Mouse (Mus musculus) neural tube, embryonic 10.5 days (tissue): ENCODE data around the gene Mef2b.
"Not testable (repeated sequence)": the region's sequence is repeated elsewhere in the genome, so short reads cannot be mapped to it uniquely, and the experiment has no call there.

Experiments used
- DNase-seq: peaks from one replicate; pipeline ENCODE4 v3.0.0-alpha.2; 2017; ENCODE audit warnings: low spot score; ENCODE audit errors: extremely low spot score

Gene Mef2b

DNA sequence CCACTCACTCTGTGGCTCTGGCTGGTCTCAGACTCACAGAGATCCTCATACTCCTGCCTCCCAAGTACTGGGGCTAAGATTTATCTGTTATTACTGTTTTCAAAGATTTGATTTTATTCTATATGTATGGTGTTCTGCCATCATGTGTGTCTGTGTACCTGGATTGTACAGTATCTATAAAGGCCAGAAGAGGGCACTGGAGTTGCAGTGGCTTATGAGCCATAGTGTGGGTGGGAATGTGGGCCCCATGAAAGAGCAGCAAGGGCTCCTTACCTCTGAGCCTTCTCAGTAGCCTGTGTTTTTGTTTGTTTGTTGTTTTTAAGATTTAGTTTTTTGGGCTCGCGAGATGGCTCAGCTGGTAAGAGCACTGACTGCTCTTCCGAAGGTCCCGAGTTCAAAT lies 39.6 kb downstream of the Mef2b start:
- no peak for DNase-seq

DNA sequence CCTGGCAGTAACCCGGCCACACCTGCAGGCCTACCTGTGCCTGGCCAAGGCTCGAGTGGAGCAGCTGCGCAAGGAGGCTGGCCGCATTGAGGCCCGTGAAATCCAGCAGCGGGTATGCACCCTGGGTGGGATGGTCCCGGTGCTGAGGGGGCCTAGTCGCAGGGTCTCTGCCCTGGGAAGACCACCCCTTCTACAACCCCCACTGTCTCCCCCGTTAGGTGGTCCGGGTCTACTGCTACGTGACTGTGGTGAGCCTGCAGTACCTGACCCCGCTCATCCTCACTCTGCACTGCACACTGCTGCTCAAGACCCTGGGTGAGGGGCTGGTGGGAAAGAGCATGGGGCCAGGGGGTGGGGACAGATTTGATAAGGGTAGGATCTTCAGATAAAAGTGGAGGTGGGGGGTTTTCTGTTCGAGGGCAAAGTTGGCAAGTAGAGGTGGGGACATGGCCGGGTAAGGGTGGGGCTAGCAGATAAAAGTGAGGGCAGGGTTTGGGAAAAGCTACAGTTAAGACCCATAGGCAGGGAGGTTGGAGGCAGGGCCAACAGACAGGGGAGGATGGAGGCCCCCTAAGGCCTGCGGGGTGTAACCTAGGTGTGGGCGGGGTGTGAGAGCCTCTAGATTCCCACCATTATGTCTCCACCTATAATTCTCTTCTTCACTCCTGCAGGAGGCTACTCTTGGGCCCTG lies 41.8 kb downstream of the Mef2b start:
- DNase-seq: no peak

DNA sequence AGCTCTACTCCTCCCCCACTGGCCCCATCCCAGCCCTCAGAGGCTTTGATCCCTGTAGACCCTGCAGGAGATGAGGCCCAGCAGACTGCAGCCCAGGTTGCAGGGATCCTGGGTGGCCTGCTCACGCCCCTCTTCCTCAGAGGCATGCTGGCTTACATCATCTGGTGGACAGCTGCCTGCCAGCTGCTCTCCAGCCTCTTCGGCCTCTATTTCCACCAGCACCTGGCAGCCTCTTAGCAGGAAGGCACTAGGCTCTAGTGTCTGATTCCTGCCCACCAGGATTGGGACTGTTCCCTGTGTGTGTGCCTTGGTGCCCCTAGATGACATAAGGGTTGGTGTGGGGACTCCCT lies 42.4 kb downstream of the Mef2b start:
- DNase-seq: peak; percentile 42

DNA sequence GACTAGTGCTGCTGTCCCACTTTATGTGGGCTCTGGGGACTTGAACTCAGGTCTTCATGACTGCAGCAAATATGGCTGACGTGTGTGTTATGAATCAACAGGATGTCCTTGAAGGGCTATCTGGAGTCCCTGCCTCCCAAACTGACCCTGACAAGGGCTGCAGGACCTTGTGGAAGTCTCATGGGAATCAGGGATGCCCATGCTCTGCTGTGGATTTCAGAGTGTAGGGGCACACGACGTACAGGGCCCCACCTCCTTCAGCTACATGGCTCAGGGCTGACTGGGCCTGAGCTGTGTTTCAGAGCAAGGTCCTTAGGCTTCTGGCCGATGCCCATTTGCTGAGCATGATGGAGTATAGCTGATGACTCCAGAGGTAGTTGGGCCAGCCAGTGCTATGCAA lies 43.7 kb downstream of the Mef2b start:
- DNase-seq: no peak

DNA sequence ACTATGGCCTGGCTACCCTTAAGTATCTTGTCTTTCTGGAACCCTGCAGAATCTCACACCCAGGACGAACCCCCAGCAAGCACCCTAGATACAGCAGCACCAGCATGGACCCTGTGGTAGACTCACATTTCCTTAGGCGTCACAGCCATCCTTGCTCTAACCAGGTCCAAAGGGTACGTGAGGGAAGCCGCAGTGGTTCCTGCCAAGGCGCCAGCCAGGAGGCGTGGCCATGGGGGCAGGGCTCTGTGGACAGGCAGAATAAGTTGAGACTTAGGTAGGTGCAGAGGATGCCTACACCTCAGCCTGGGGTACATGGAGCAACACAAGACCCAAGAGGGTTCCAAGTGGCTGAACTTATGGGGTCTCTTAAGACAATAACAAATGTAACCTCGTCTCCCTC lies 49.2 kb downstream of the Mef2b start:
- DNase-seq: no peak

DNA sequence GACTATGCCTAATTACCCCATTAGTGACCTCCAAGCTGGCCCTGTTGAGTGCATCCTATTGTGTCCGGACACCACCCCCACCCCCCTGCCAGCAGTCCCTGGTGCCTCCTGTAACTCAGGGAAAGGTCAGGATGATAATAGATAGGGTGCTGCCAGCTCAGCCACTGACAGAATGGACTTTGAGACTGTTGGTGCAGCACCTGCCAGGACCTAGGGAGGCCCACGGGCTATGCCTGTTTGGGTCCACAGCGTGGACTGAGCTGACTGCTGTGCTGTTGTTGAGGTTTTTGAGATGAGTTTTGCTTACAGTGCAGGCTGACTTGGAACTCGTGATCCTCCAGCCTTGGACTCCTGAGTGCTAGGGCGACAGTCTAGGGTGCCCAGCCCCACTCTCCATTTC lies 53.7 kb downstream of the Mef2b start:
- DNase-seq: no peak

DNA sequence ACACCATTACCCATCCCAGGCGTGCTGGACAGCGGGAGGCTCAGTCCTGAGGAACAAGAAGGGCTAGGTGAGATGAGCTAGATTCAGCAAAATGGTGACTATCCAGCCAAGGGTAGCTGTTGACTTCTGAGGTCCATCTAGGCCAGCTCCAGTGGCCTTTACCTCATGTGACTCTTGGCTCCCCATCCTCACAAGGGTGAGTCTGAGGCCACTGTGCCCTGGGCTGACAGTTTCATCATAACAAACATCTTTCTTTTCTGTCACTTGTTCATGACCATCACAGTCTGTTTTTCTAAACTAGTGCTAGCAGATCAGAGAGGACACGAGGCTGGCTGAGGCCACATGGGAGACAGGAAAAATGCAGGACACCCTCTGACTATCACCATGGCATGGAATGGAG lies 54.7 kb downstream of the Mef2b start:
- DNase-seq: no peak

DNA sequence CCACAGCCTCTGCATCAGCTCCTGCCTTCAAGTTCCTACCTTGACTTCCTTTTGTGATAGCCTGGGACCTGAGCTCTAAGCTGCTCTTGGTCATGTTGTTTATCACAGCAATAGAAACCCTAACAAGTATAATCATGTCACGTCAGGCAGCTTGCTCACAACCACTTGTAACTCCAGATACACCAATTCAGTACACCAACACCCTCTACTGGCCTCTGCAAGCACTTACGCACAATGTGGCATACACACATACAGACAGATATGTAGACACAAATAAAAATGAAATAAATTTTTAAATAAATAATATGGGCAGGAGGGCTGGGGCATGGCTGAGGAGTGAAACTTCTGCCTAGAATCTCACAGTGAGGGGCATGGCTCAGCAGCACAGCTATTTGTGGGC lies 56.3 kb downstream of the Mef2b start:
- DNase-seq: no peak

DNA sequence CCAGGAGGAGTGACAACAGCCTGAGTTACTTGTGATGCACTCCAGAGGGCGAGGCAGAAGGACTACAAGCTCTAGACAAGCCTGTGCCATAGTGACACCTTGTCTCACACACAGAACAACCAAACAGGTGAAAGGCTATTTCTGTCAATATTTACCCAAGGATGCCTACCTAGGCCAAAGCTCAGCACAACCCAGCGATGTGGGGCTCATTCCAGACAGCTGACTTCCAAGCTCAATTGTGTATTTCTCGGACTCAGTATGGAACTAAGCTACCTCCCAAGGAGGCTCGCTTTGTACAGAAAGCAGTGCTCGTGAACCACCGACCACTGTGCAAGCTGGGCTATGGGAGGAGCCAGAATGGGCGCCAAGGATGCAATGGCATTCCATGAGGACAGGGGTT lies 58.1 kb downstream of the Mef2b start:
- no peak for DNase-seq

DNA sequence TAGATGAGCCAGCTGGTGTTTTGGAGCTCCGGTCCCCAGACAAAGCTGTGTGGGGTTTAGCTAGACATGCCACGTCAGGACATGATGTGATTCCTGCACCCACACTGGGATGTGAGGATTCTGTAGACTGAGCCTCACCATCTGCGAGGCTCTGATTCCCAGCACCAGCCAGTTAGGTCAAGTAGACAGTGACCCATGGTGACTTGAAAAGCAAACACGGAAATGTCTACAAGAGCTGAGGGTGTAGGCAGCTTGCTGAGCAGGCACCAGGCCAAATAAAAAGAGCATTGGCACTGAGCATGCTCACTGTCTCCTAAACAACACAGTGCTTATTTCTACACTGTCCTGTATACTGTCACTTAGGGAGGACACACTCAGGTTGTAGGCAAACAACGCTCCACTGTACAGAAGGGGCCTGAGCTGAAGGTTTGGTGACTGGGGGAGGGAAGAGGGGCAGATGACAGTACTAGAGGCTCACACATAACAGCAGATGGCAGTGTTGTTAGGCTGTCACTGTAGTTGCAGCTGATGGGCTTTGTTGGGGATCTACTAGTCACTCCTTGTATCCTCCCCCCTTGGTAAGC lies 60.7 kb downstream of the Mef2b start:
- DNase-seq: no peak

DNA sequence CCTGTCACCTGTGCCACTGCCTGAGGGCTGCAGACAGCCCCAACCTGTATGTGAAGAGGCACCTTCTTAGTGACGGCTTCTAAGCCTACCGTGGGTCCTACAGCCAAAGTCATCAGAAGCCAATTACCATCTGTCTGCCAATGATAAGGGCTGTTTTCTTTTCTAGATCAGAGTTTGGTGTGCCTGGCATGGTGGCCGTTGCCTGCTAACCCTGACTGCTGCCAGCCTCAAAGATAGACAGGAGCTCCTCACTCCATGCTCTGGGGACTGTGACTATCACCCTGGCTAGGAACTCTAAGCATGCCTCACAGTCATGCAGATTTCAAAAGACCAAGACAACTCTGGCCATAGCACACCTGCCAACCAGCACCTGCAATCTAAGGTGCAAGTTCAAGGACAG lies 61.9 kb downstream of the Mef2b start:
- no peak for DNase-seq

DNA sequence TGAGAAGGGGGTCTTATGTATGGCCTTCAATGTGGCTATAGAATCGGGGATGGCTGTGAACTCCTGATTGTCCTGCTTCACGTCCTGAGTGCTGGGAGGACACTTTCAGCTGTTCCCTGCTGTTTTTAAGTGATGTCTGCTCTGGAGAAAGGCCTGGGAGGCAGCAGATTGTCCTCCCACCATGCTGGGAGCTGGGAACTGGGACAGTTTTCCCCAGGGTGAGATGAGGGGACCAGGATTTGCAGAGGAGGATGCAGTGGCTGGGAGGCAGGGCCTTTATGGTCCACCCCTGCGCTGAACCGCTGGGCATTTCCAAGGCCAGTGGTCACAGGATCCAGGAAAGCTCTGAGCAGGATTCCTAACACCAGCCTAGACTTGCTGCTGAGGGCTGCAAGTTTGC lies 63.6 kb downstream of the Mef2b start:
- DNase-seq: no peak

DNA sequence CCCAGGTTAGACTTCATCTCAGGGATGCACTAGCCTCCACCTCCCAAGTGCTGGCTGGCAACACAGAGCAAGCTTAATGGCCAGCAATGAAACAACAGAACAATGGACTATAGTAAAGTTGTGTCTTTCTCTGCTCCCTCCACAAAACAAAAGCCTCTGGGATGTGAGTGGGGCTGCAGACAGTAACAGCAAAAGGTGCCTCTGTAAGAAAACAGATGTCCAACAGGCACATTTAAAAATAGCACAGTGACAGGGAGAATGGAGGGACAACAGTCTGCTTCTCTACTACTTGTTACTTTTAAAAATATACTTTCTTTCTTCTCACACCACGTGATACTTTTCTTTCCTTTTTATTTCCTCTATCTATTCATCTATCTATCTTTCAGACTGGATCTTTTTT lies 65.2 kb downstream of the Mef2b start:
- no peak for DNase-seq

DNA sequence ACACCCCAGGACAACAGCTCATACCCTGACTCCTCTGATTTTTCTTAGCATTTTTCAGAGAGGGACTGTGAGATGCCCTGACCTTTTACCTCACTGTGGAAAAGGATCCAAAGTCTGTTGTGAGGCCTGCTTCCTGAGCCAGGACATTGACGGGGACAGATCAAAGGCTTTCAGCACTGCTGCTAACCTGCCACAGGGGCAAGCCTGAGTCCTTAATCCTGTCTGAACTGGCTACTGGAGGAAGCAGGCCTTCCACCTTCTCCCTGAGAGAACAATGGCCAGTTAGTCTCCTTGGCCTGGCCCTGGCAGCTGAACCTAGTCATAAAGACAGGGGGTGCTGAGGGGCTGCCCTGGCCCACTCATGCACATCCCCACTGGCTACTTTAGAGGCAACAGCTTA lies 68.6 kb downstream of the Mef2b start:
- no peak for DNase-seq

DNA sequence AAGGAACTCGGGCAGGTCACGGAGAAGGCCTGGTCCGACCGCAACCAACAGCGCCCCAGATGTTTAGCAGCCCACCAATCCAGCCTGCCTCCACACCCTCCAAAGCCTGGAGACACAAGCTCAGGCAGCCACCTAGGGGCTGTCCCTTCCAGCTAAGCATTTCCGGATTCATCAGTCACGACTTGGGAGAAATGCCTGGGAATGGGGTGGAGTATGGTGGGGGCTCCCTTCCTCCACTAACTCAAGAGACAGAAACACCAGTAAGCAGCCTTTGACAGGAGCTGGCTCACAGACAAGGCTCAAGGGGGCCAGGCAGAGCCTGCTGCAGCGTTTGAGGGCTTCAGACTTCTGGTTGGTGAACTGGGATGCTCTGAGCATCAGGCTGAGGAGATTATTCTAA lies 71.0 kb downstream of the Mef2b start:
- DNase-seq: no peak

DNA sequence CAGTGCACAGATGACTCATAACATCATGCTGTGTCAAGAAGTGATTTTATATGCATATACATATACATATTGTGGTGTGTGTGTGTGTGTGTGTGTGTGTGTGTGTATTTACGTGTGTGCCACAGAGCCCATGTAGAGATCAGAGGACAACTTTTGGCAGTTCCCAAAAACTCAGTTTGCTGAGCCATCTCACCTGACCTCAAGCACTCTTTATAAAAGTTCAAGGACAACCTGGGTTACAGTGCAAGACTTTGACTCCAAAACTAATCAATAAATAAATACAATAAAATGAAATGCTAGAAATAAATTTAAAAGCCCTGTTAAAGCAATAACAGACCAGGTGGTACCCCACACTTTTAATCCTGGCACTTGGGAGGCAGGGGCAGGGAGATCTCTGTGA lies 71.8 kb downstream of the Mef2b start:
- no peak for DNase-seq

DNA sequence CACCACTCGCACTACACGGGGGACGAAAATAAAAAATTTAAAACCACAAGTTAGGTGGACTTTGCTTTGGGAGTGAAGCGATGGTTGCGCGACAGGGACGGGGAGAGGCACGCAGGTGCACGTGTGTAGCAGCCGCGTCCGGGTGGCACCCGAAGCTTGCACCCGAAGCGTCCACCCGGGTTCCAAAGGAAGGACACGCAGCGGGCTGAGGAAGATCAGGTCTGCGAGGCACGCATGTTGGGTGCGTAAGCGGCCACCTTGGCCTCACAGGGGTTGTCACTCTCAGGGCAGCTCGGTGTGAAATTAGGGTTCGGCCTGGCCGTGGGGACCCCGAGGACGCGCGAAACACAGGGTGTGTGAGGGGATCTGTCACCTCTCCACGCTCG lies 72.2 kb downstream of the Mef2b start:
- no peak for DNase-seq

DNA sequence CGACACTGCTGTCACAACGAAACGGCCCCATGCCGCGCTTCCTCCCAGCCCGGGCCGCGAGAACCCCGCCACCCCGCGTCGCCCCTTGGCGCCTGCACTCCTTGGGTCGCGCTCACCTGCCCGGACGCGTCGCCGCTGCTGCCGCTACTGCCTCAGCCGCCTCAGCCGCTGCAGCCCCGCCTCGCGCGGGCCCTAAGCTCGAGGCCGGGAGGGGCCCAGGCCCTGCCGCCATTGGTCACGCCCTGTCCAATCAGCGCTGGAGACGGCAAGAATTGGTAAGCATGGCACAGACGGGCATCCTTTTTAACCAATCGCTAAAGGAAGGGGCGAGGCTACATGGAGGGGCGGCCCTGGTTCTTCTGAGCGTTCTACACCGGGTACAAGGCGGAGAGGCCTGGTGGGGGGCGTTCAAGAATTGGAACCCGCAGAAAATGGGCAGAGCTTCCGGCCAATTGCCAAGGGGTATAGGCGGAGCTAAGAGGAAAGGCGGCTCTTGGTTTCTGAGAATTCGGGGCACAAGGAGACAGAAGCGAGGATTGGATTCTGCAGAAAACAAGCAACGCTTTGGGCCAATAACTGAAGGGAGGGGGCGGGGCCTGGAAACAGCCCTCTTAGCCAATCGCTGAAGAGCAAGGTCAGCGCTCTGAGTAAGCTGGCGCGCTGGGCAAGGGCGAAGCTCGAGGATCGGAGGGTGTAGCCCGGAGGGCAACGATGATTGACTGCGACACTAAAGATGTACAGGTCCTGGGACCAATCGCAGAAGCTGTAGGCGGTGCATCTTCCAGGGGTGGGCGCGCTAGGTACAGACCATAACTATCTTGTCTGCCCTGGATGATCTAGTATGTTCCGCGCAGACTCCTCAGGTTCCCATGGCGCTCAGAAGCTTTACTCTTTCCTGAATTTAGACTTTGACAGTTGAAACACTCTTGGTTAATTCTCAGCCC lies 72.9 kb downstream of the Mef2b start, which contains the start of gene Slc25a42:
Gene Slc25a42 (minus strand): TSS at position 194 of the 944 bp plus-strand sequence.
- peak; percentile 94 for DNase-seq

DNA sequence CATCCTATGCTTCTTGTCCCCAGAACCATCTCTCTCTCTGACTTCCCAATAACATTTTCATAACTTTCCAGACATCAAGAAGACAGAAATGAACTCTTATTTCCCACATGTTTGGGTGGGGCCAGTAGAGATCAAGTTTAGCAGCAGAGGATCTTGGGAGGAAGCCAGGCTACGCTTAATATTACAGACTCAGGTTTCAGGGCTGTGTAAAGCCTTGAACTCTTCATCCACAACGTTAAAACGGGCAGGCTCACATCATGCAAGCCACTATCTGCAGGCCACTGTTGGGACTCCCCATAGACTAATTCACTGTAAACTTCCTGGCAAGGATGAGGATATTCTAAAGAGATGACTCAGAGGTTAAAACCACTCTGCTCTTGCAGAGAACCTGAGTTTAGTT lies 74.9 kb downstream of the Mef2b start:
- DNase-seq: no peak

DNA sequence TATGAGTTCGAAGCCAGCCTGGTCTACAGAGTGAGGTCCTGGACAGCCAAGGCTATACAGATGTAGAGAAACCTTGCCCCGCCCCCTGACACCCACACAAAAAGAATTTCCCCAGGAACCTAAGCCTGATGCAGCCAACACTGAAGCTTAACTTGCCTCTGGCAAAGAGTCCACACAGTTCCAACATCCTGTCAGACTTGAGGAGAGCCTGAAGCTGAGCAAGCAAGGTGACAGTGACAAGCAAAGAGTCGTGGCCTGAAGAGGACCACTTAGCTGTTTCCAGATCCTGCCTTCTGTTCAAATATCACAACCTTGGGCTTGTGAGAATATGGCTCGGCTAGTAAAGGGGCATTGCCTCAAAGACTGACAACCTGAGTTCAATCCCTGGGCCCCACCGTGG lies 75.6 kb downstream of the Mef2b start:
- DNase-seq: no peak

DNA sequence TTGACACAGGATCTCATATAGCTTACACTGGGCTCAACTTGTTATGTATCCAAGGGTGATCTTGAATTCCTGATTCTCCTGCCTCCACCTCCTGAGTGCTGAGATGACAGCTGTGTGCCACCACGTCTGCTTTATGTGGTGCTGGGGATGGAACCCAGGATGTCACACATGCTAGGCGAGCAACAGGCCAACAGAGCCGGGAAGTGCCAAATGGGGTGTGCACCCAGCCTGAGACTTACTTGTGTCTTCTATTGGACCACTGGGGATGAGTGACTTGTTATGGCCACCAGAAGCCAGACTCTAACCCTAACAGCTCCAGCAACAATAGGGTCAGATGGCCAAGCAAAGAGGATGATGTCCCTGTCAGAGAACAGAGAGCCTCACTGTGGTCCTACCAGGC lies 76.7 kb downstream of the Mef2b start:
- not testable (repeated sequence) for DNase-seq

DNA sequence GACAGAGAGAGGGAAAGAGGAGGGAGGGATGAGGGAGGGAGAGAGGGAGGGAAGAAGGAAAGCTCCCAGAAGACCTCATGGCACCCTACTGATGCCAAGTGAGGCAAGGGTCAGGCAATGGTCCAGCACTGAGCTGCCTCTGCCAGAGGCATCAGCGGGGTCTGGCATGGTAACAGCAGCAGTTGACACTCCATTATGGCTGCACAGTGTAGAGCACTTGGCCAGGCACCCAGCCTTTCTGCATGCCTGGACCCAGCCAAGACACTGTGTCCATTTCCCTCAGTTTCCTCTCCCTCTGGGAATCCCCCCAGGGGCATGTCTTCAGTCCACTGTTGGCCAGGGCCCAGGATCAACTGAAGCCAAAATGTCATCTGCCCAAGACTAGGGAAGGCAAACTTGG lies 77.1 kb downstream of the Mef2b start:
- no peak for DNase-seq
